Mouse (Mus musculus): Measurements from ENCODE around the gene Stac.

Gene Stac

DNA sequence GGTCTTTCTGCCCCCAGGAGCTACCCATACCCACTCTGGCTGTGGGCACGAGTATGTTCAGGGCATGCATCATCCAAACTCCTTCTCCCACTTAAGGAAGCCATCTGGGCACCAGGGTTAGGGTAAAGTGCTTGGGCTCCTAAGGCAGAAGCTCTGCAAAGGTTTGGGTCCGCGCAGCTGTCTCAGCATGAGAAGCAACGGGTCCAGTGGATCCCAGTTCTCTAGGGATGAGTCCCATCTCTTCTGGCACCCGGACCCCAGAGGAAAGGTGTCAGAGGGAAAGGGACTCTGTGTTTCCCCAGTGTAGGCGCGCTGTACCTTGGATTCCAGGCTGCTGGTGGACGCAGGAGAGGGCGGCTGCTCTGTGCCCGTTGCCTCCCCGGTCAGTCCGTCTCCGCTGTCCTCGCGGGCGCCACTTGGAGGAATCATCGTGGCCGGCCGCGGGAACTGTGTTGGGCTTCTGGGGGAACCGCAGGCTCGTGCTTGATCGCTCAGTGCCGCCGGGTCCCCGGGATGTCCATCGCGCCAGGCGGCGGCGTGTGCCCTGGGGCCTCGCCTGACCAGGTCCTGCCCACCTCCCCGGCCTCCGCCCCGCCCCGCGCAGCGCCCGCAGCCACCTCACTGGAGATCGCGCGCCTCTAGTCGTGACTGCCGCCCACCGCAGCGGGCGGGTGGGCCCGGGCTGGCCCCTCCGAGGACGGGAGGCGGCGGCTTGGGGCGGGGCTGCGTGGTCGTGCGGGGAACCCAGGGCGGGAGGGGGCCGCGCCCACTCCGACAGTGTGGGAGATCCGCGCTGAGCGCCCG lies at the start of gene Stac:
Gene Stac (minus strand): TSS at position 669 of the 804 bp plus-strand sequence.
- DNase-seq (ENCODE audit: low read depth, low spot score) = no peak

DNA sequence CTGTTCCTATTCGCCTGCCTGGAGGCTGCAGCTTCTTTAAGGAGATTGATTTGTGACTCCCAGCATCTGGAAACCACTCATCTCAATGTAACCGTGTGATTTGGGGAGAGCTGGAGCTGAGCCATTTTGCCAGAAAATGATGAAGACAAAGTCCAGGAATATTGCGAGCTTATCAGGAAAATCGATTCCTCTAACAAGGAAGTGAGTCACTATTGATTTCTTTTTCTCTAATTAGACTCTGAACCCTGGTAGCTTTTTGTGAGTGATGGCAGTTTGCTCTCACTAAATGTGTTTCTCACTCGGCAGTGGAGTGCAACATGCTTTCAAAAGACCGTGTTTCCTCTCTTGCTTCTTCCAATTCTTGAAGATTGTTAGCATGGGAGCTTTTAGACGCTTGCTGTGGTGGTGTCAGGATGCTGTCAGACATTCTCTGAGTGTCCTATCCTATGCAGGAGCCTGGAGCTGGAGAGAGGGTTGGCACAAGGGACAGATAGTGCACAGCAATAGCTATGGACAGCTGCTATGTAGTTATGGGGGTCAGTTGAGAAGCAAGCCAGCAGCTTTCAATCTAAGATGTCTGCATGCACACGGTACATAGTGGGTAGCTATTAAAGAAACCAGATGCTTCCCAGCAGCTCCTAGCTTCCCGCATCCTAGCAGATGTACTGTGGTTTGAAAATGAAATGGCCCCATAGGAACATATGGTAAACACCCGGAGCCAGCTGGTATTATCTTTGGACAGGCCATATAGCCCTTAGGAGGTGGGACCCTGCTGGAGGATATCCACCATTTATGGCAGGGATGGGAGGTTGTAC lies 49.5 kb upstream of the Stac start:
- no peak for DNase-seq (ENCODE audit: low read depth, low spot score)

DNA sequence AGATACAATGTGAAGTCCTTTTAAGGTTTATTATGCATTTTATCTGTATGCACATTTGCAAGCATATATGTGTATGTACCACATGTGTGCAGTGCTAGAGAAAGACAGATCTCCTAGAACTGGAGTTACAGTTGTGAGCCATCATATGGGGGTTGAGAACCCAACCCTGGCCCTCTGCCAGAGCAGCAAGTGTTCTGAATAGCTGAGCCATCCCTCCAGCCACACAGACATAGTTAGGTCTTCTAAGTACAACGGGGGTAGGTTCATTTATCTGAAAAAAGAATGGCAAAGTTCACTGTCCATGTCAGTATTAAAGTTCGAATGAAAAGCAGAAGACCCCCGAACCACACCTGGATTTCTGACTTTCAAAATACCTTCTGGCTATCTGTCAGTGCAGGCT lies 48.9 kb upstream of the Stac start:
- DNase-seq (ENCODE audit: low read depth, low spot score) = no peak

DNA sequence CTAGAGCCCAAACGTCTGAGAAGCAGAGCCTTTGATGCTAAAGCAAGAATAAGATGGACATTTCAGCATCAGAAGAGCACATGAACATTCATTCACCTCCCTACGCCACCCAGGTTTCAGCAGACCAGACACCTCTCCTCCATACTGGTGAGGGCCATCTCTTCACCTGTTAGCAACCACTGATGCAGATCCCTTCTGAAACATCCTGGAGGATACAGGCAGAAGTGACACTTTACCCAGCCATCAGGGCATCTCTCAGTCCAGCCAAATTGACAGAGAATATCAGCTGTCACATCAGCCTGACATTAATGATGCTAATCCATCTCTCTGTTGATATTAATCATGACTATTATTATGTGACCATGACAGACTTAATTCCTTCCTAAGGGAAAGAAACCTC lies 47.6 kb upstream of the Stac start:
- no peak for DNase-seq (ENCODE audit: low read depth, low spot score)

DNA sequence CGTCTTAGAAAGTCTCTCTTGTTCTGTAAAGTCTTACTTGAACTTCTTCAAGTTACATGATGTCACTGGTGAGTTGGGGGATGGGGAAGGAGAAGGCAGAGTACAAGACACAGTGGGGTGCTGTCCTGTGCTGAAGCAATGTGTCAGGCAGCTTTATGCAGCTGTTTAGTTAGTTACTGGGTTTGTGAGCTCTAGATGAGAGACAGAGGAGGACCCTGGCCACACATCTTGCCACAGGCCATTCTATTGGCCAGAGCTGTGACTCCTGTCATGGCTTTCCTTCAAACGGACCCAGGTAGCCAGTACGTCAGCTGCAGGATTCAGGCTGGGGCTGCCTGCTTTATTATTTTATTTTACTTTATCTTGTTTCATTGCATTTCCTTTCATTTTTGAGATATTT lies 45.8 kb upstream of the Stac start:
- no peak for DNase-seq (ENCODE audit: low read depth, low spot score)

DNA sequence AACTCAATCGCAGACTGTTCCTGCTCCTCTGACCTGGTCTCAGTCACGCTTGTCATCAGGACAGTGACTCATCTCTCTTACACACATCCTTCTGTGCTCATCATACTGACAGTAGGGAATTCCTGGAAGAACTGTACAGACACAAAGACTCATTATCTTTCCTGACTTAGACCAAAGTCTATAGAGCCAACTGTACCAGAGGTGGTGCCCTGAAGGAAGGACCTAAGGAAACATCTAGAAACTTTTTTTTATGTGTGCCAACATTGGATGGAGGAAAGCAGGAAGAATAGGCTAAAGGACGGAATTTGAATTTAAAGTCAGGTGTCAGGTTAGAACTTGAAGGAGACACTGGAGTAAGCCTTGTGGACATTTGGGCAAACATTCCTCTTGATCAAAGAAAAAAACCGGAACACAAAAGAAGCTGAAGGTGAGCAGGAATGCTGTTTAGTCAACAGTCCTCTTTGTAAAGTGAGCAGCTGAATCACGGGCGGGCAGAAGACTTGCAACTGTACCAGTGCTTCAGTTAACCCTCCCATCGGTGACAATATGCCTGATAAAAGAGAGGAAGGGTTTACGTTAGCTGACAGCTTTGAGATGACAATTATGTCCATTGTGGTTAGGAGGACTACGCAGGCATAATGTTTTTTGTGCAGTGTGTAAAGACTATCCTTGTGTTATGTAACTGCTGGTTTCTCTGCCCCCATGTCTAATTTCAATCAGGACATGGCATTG lies 42.0 kb upstream of the Stac start:
- DNase-seq (ENCODE audit: low read depth, low spot score) = no peak

DNA sequence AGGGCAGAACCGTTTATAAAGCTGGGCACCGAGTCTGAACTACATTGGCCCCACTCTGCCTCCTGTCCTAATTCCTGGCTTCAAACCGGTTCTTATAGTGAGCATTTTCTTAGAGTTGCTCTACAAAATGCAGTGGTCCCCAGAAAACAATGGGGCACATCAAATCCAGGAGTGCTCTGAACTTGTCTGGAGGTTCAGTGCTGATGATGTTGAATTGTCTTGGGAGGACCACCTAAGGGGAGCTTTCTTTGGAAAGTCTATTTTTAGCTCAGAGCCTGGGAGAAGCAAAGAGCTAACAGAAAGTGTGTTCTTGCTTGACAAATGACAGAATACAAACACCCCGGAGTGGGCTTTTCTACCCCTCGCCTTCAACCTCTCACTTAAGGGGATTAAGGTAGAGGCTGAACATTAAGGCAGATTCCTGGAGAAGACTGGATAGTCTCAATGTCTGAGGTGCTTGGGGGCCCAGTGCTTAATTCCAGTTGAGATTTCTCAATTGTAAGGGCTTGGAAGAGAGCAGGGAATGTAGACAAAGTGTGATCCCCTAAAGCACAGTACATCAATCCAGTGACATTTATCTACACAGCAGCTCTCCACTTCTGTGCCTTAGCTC lies 34.9 kb upstream of the Stac start:
- DNase-seq (ENCODE audit: low read depth, low spot score) = no peak

DNA sequence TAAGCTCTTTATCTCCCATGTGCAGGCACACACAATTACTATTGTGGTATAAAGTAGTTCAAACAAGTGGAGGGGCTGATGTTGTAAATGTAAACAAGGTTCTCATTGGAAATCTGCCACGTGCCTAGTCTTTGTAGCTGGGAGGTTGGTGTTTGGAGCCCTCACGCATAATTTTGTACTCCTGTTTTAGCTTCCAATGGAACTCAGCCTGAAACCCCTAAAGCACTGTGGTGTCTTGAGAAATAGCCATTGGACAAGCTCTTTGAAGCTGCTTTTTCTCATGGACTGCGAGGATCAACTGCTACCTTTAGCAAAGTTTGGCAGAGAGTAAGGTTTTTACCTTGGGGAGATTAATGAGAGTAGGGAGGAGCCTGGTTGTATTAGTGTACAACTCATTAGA lies 24.3 kb upstream of the Stac start:
- no peak for DNase-seq (ENCODE audit: low read depth, low spot score)

DNA sequence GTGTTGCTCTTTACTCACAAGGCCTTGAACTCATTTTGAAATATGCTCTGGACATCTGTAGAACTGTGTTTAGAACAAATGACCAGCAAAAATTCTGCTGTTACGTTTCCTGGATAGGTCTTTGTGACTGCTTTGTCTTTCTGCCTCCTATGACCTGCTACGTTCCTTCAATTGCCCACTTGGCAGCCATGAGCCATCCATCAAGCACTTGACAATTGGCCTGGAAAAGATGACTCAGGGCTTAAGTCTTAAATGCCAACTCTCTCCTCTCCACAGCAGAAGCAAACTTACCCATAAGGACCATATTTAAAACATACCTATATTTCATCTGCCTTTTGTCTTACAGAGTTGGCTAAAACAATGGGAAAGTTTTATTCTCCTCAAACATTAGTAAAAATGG lies 10.0 kb upstream of the Stac start:
- DNase-seq (ENCODE audit: low read depth, low spot score) = no peak

DNA sequence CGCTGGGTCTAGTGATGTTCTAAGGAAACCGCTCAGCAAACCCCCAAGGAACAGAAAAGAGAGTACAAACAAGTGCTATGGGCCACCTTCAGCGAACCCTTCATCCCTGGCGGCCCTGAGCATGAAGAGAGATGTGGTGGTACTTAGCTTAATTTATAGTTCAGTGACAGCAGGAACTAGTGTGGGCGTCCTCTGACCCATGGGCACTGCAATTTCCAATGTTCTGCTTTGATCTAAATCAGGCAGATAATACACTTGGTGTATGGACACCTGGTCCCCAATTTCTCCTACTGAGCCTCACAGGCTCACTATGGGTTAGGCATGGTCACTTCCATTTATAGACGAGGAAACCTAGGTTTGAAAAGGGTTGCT lies 322 bp upstream of the Stac start:
- DNase-seq (ENCODE audit: low read depth, low spot score) = no peak

DNA sequence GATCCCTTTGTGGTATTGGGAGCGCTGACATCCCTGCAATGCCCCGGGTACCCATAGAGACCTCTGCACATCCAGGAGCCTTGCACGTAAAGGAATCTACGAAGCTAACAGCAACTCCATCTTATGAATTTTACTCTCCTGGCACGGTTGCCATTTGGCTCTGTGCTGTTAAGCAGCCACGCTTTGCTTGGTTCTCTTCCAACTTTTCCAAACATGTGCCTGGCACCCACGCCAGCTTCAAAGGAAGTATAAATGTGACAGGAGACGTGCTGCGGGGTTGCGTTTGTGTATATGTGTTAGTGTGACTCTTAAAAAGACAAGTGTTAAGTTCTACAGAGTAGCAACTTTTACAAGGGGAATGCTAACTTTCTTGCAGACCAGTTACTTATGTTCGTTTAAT lies 1.0 kb downstream of the Stac start:
- DNase-seq (ENCODE audit: low read depth, low spot score) = peak; percentile 68

DNA sequence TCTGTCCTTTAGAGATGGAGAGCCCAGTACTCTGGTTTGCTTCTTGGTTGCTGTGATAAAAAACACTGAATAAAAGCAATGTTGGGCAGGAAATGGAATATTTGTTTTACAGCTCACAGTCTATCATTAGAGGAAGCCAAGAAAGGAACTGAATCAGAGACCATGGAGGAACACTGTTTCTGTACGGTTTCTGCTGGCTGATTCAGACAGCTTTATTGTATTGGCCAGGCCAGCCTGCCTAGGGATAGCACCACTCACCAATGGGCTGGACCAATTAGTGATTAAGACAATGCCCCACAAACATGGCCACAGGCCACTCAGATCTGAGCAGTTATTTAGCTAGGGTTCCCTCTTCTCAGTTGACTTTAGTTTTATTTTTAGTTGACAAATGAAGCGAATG lies 6.0 kb downstream of the Stac start:
- DNase-seq (ENCODE audit: low read depth, low spot score) = no peak

DNA sequence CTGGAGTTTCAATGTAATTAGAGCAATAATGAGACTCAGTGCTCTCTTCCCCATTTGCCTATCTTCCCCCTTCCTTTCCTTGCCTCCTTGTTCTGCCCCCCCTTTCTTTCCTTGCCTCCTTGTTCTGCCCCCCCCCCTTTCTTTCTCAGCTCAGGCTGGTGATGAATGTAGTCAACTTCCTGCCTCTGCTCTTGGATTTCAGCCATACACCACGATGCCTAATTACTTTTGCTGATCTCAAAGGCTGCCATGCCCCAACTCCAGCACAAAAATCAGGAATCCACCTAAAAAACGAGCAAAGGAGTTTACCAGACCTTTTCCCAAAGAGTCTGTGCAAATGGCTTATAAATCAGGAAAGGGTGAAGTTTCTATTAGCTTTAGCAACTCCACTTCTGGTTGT lies 10.6 kb downstream of the Stac start:
- no peak for DNase-seq (ENCODE audit: low read depth, low spot score)

DNA sequence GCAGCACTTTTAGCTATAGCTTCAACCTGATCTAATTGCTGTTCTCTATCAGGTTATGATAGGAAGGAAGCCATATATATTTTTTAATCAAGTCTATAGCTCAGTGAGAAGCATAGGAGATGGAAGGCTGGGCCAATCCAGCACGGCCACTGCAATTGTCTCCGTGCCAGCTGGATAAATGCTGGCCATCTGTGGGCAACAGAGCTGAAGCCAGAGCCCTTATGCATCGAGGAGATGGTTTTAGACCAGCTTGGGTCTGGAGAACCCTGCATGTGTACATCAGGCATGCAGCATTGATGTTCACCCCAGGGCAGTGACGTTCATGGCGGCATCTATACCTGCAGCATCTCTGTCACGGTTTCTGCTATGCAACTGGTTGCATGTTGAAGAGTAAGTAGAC lies 20.3 kb downstream of the Stac start:
- no peak for DNase-seq (ENCODE audit: low read depth, low spot score)

DNA sequence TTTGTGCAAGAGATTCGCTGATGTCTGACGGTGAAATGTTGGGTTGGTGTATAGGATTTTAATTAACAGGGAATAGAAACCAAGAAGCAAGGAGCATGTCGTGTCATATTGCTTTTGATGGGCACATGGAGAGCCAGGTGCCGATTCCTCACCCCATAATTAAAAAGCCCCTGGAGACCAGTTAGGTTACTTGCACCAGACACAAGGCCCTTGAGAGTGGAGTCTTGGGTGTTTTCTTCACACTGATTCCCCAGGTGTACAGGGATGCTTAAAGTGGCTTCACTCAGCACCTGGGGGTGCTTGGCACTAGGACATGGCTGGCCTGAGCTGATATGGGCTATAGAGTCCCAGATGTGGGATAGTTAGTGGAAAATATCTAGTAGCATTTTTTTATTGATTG lies 35.1 kb downstream of the Stac start:
- no peak for DNase-seq (ENCODE audit: low read depth, low spot score)

DNA sequence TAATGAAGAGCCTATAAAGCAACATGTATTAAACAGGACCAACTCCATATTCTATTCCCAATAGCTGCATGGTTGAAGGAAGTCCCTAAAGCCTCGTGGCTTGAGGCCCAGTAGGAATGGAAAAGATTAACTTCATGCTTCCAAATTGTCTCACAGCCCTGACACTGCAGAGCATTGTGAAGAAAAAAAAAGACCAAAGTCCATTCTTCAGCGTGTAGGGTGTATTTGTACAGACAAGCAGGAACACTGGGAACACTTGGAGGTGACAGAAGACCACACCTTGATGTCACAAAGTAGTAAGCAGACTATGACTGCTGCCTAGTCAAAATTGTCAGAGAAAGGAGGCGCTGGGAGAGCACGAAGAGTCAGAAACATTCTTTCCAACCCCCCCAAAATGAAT lies 45.9 kb downstream of the Stac start:
- no peak for DNase-seq (ENCODE audit: low read depth, low spot score)

DNA sequence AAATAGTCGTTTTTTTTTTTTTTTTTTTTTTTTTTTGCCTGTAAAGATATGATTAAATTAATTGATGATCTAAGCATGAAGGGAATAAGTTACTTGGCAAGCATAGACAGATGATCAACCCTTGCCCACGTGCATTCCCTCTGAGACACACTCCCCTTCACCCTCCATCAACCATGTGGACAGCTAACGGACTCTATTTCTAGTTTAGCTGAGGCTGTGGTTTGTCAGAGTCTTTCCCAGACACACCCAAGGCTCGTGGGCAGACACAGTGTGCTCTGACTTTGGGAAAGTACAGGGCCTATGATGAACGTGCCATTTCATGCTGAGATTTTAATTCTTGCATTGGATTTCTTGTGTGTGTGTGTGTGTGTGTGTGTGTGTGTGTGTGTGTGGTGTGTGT lies 46.8 kb downstream of the Stac start:
- no peak for DNase-seq (ENCODE audit: low read depth, low spot score)

DNA sequence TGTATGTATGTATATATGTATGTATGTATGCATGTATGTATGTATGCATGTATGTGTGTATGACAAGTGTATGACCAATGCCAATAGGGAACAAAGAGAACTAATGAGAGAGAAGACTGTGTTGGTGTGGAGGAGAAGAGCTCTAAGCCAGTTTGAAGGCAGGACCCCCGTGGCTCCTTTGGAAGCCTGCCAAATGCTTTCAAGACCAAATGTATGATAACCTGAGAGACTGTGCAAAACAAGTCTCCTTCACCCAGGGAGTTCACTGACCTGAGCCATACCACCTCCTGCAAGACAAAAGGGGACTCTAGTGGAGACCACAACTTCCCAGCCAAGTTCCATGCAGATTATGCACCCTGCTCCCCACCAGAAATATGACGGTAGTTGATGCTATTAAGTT lies 52.5 kb downstream of the Stac start:
- no peak for DNase-seq (ENCODE audit: low read depth, low spot score)

DNA sequence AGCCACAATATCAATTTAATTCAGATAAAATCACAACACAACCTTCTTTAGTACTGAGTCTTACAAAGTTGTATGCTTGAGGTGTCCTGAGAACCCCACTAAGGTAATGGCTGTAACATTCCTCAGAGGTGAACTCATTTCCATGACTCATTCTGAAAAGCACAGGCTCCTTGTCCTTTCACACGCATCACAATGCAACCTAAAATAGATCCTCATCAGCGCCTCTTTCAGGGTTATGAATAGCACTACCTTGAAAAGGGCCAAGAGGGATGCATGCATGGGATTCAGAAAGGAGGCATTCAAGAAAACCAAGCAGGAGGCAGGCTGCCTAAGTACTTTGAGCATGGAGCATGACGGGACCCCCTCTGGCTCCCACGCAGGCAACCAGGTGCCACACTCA lies 57.3 kb downstream of the Stac start:
- DNase-seq (ENCODE audit: low read depth, low spot score) = peak; percentile 13

DNA sequence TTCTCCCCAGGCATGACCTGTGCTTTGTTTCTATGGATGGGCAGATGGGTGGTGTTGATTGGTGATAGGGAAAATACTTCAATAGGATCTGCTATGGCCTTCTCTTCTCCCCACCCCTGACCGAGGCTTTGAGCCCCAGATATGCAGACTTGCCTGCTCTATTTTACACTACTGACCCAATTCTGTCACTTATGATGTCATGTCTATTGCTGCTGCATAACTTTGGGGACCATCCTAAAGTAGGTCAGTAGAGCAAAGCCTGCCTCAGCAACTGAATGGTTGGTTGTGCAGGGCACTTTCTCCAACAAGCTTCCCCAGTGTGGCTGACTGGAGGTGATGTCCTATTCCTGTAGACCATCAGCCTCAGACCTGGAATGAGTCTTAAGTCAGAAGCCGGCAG lies 69.0 kb downstream of the Stac start:
- DNase-seq (ENCODE audit: low read depth, low spot score) = no peak

DNA sequence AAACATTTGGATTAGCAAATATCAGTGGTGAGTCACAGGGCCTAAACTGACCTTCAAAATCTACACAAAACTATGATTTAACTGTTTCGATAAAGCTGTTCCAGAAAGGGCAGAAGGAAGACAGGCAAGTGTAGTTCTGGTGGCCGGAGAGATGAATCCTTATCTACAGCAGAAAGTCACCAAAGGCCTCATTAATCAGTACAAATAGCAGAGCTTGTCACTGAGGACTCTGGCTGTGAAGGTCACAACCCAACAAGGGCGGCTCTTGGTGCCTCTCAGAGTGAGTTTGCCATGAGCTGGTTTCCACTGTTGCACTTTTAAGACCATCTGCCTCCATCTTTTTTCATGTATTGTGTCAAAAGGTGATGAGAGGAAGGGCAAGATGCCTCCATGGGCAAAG lies 78.8 kb downstream of the Stac start:
- DNase-seq (ENCODE audit: low read depth, low spot score) = no peak

DNA sequence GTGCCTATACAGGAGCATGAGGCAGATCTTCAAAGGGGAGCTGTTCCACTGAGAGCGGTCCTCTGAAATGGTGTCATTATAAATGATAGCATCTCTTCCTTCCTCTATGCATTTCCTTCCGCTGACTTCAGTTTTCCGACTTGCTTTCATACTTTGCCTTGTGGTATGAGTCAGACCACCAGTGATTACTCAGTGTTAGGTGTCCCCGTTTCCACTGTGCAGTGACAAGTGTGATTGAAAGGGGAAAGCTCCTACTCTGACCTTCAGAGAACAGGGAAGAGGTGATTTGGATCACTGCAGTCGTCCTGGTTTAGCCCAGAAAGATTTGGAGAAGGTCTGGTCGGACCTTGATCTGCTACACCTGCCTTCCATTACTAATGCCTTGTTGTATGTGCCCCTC lies 81.4 kb downstream of the Stac start:
- no peak for DNase-seq (ENCODE audit: low read depth, low spot score)

All from telencephalon, adult 2 months (tissue).